In genomic region chr4:94407503-94407902, GRCm38 (mm10) we compare ENCODE assay signal across 17 mouse cellular contexts.
"Had no signal": no experiment of that assay in that cellular context is flagged by ENCODE, and none has a peak within 500 bp of the region (broad histone marks: within the 10 kb centered on the region; RNA-seq: fewer than 3 reads in every experiment).

No protein-coding gene starts in this region.

- ATAC-seq: liver, embryonic 12.5 days; midbrain, embryonic 15.5 days had no signal

- DNase-seq: kidney, adult 9 months; kidney, postnatal 14 days; kidney, postnatal 4 days; liver; lung, adult 18-20 months; lung, postnatal 10 days; lung, postnatal 36 days; thymus, adult 18-20 months; thymus, postnatal 36 days had no signal

- H3K36me3 ChIP-seq: limb, embryonic 10.5 days; limb, embryonic 13.5 days; liver, embryonic 12.5 days; liver, embryonic 15.5 days; lung, embryonic 15.5 days; midbrain, embryonic 15.5 days had no signal

- H3K9ac ChIP-seq: limb, embryonic 13.5 days; liver, embryonic 12.5 days; liver, embryonic 15.5 days; lung, embryonic 15.5 days; midbrain, embryonic 15.5 days had no signal

- H3K9me3 ChIP-seq: limb, embryonic 10.5 days; limb, embryonic 13.5 days; liver, embryonic 12.5 days; liver, embryonic 15.5 days; lung, embryonic 15.5 days; megakaryocyte, embryonic 14.5 days; midbrain, embryonic 15.5 days had no signal

- H3K27ac ChIP-seq: limb, embryonic 10.5 days; limb, embryonic 13.5 days; liver, embryonic 12.5 days; liver, embryonic 15.5 days; lung, embryonic 15.5 days; midbrain, embryonic 15.5 days had no signal

- H3K4me3 ChIP-seq: limb, embryonic 10.5 days; limb, embryonic 13.5 days; liver, embryonic 12.5 days; liver, embryonic 15.5 days; lung, embryonic 15.5 days; megakaryocyte, embryonic 14.5 days; midbrain, embryonic 15.5 days had no signal

- H3K4me2 ChIP-seq: limb, embryonic 13.5 days; liver, embryonic 12.5 days; liver, embryonic 15.5 days; lung, embryonic 15.5 days; midbrain, embryonic 11.5 days; midbrain, embryonic 15.5 days had no signal

- H3K27me3 ChIP-seq: limb, embryonic 13.5 days; liver, embryonic 12.5 days; liver, embryonic 15.5 days; lung, embryonic 15.5 days; megakaryocyte, embryonic 14.5 days; midbrain, embryonic 15.5 days had no signal

- H3K4me1 ChIP-seq: limb, embryonic 10.5 days; limb, embryonic 13.5 days; liver, embryonic 12.5 days; liver, embryonic 15.5 days; lung, embryonic 15.5 days; megakaryocyte, embryonic 14.5 days; midbrain, embryonic 15.5 days had no signal
